Comparison of ENCODE assay signal across 7 mouse cellular contexts in genomic region chr9:85685010-85685409, GRCm38 (mm10).
DNase-seq lines count a peak whose midpoint lies in the region; TF ChIP-seq lines count a peak whose summit lies in the region.

No protein-coding gene starts in this region.

- no peak overlapping the region for H3K4me3 ChIP-seq in left cerebral cortex, adult 2 months
- no peak overlapping the region for H3K4me3 ChIP-seq in ES-E14 (ENCODE audit: insufficient read depth in 1 of 2, low read depth in 1 of 2, low read length in 2 of 2, poor library complexity in 1 of 2, severe bottlenecking in 1 of 2)
- H3K4me3 ChIP-seq in bone marrow macrophage, adult 2 months (ENCODE audit: insufficient read depth, low read length): no peak overlapping the region

- peak; percentile 61 for TF ChIP-seq CTCF in left cerebral cortex, adult 2 months (IDR thresholded peaks at IDR 0.05)
- peak; percentile 58 for TF ChIP-seq CTCF in bone marrow macrophage, adult 2 months (IDR thresholded peaks at IDR 0.05; ENCODE audit: low read depth, low read length)

- no peak overlapping the region for H3K9ac ChIP-seq in ES-E14 (ENCODE audit: insufficient read depth, low read depth, low read length, poor library complexity, severe bottlenecking)

- no peaks in the 10 kb centered on the region for H3K4me1 ChIP-seq in ES-E14 (ENCODE audit: control insufficient read depth in 2 of 2, insufficient read depth in 2 of 2, low read length in 2 of 2, poor library complexity in 1 of 2)
- H3K4me1 ChIP-seq in bone marrow macrophage, adult 2 months (ENCODE audit: control insufficient read depth, insufficient read depth, low read length): peaks cover 2% of the 10 kb centered on the region; the same call in 1 of the 2 replicates

- no peak for DNase-seq in left cerebral cortex, adult 2 months (ENCODE audit: extremely low spot score in 1 of 2, low spot score in 2 of 2)
- DNase-seq in left cerebral cortex, adult 9 months (ENCODE audit: low spot score in 2 of 2): no peak
- peak; percentile 51 for DNase-seq in ES-E14 (ENCODE audit: low read depth, low spot score)
- peak; percentile 19 to 69 for DNase-seq in spleen, postnatal 4 days (ENCODE audit: low spot score in 2 of 2)
- no peak for DNase-seq in gastrocnemius, postnatal 36 days
- DNase-seq in layer of hippocampus, adult 11-12 months (ENCODE audit: low spot score): no peak

- H3K36me3 ChIP-seq in ES-E14 (ENCODE audit: control insufficient read depth, insufficient read depth, low read length, poor library complexity, severe bottlenecking): peaks cover 4% of the 10 kb centered on the region

- no peak for TF ChIP-seq POLR2A in bone marrow macrophage, adult 2 months (IDR thresholded peaks at IDR 0.05; ENCODE audit: borderline replicate concordance, low read depth, low read length)

- no peak overlapping the region for H3K27ac ChIP-seq in left cerebral cortex, adult 2 months
- H3K27ac ChIP-seq in ES-E14 (ENCODE audit: insufficient read depth, low read depth, low read length, poor library complexity, severe bottlenecking): no peak overlapping the region
- H3K27ac ChIP-seq in bone marrow macrophage, adult 2 months (ENCODE audit: insufficient read depth, low read depth, low read length): no peak overlapping the region

- in situ Hi-C loops in ES-E14 (cut with MboI; ENCODE audit: low sequenced_read_pairs in 2 of 2, unreplicated experiment in 2 of 2): no loop called here

- intact Hi-C loops in left cerebral cortex, adult 2 months (cut with DNase I): loop anchor here (10.0 kb wide), 1 partner anchor 1570 kb away; no protein-coding TSS in a partner anchor
- intact Hi-C loops in gastrocnemius, postnatal 36 days (cut with DNase I): no loop called here

- H3K9me3 ChIP-seq in ES-E14 (ENCODE audit: control insufficient read depth, insufficient read depth, low read depth, low read length): no peaks in the 10 kb centered on the region

TF ChIP-seq in ES-E14, 5 proteins besides CTCF, POLR2A, EP300 and RAD21:
- TF ChIP-seq HCFC1 (IDR thresholded peaks at IDR 0.05; ENCODE audit: borderline replicate concordance, insufficient read depth, low read length) (no peak), MAFK (IDR thresholded peaks at IDR 0.05; ENCODE audit: insufficient read depth, low read depth, low read length) (no peak), ZNF384 (IDR thresholded peaks at IDR 0.05; ENCODE audit: low read depth, low read length) (no peak), CHD2 (IDR thresholded peaks at IDR 0.05; ENCODE audit: low read depth, low read length) (no peak), ZC3H11A (IDR thresholded peaks at IDR 0.05; ENCODE audit: borderline replicate concordance, low read depth, low read length) (0 out of 2 replicates have a peak, but pooled peaks have one; percentile 46)

Comparison
In these comparisons a context has a peak if more than half of its experiments do, and no peak if none do; other contexts are left out.
1. DNase-seq: peak in ES-E14 (single experiment) and spleen, postnatal 4 days (2 of 2); none in left cerebral cortex, adult 2 months (0 of 2), left cerebral cortex, adult 9 months (0 of 2), gastrocnemius, postnatal 36 days (0 of 2) and layer of hippocampus, adult 11-12 months (single experiment).